Mouse (Mus musculus): ENCODE data around the gene Itgb6.

Gene Itgb6

GRCm38 (mm10) chr2:60614758-60615157 lies 107.7 kb downstream of the Itgb6 start:
- DNase-seq (ENCODE audit: low spot score): no peak

- DNase-seq (ENCODE audit: low spot score): no peak
Measured at GRCm38 (mm10) chr2:60613857-60614228, 108.6 kb downstream of the Itgb6 start.

DNA sequence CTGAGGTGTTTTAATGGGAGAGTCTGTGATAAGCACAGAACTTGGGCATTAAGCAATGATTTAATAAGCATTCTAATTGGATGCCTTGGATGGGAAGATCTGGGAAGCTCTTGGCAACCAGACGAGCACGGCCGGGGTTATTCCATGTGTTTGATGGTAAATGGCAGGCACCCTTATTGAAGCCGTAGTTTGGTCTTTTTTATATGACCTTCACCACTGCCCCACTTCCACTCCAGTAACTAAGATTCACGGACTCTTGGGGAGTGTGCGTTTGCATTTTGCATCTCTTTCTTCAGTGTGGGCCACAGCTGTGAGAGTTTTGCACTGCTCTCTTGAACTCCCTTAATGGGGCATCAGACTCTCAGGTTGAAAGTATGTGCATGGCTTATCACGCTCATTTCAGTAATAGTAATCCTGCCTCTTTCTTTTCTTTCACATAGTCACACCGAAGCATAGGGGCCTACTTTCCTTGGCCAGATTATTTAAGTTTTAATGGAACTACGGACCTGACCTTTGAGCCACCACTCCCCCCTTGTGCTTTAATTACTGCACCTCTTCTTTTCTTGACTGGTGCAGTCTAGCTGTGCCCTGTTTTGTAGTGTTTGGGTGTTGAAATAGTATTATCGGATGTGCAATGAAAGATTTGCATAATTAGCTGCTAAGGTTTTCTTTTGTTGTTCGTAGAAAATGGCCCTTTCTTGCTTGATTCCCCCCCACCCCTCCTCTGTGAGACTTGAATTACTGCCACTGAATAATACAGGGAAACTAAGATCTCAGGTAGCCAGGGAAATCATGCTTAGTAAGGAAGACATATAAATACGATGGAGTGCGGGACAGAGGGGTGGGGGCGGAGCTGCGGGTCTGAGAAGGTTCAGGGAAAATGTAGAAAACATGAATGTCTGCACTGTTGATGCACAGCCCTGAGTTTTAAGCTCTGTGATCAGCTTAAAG lies 109.3 kb downstream of the Itgb6 start:
- no peak for DNase-seq (ENCODE audit: low spot score)

DNA sequence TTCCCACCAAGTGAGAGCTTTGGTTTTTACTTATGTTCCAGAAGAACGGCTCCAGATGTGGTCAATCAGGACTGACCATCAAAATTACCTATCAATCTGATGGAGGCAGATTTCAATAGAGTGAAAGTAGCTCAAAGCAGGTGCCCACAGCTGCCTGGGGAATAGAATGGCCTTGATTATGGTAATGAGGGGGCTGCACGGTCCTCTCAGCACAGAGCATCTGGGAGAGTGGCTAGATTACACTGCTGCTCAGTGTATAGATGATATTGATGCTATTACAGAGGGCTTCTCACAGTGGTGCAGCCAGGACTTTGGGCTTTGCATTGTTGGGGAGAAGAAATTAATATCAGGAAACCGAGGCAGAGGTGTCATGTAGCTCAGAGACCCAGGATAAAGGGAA lies 110.8 kb downstream of the Itgb6 start:
- DNase-seq (ENCODE audit: low spot score): no peak

- no peak for DNase-seq (ENCODE audit: low spot score)
Measured at GRCm38 (mm10) chr2:60609436-60610199, 112.8 kb downstream of the Itgb6 start.

GRCm38 (mm10) chr2:60607980-60608379 lies 114.5 kb downstream of the Itgb6 start:
- DNase-seq (ENCODE audit: low spot score): no peak

DNA sequence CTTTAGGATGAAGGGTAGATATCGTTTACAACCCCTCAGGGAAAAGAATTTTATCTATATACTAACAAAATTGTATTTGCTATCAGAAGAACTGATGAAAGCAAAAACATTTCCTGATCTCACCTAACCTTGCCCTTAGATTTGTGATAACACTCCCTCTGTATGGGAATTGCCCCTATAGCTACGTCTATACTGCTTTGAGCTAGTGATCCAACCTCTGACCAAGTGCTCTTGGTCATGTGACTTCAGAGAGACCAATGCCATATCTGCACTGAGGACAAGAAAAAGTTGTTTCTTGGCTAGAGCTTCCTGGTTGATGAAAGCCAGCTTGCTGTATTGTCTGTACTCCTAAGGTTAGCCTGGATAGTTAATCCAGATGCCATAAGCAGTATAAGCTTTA lies 121.1 kb downstream of the Itgb6 start:
- no peak for DNase-seq (ENCODE audit: low spot score)

GRCm38 (mm10) chr2:60600863-60601262 lies 121.6 kb downstream of the Itgb6 start:
- no peak for DNase-seq (ENCODE audit: low spot score)

DNA sequence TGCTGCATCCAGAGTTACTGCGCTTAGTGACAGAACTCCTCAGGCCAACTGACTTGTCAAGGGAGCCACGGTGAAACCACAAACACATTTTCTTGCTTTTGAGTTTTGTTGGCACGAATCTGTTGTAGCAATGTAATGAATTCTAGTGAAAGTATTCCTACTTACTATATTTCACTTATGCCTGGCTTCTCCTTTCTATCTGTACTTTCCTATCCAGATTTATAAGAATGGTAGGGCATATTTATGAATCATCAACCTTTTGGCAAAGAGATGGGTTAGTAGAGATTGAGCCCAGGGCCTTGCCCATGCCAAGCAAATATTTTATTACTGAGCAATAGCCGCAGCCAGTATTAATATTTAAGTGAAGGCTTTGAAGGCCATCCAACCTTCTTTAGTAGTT lies 139.0 kb downstream of the Itgb6 start:
- no peak for DNase-seq (ENCODE audit: low spot score)

GRCm38 (mm10) chr2:60554561-60554960 lies 167.9 kb downstream of the Itgb6 start:
- DNase-seq (ENCODE audit: low spot score): no peak

GRCm38 (mm10) chr2:60552902-60553682 lies 169.4 kb downstream of the Itgb6 start, which contains the start of gene Pla2r1:
TSS of gene Pla2r1 (minus strand) at chr2:60553308.
- DNase-seq (ENCODE audit: low spot score): no peak

DNA sequence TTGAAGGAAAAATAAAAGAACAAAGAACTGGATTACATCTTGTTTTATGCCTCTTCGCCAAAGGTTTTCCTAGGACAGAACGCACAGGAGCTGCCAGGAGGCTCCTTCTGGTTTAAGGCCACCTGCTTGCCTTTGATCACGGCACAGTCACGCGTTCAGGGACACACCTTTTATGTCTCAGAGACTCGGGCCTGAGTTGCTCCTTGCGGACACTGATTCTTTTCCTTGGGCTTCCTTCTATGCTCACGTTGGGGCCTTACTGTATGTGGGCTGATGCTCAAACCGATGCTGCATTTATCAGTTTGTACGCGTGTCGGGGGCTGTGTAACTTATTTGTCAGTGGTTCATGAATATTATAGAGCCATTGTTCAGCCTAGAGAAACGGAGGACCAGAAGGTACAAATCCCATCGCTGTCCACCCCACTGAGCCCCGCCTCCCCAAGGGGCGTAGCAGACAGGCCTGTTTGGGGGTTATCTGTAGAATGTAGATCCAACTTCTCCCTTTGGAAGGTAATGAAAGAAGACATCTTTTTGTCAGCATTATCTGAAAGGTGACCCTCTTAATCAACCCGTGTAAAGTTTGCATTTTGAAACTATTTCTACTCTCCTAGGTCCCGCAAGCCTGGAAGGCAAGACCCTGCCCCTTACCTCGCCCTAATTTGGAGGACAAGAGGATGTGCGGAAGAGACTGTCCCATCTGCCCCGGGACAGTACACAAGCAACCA lies 170.1 kb downstream of the Itgb6 start:
- DNase-seq (ENCODE audit: low spot score): no peak

GRCm38 (mm10) chr2:60551673-60552072 lies 170.8 kb downstream of the Itgb6 start:
- DNase-seq (ENCODE audit: low spot score): no peak

- no peak for DNase-seq (ENCODE audit: low spot score)
Measured at GRCm38 (mm10) chr2:60550521-60550920, 171.9 kb downstream of the Itgb6 start.

DNA sequence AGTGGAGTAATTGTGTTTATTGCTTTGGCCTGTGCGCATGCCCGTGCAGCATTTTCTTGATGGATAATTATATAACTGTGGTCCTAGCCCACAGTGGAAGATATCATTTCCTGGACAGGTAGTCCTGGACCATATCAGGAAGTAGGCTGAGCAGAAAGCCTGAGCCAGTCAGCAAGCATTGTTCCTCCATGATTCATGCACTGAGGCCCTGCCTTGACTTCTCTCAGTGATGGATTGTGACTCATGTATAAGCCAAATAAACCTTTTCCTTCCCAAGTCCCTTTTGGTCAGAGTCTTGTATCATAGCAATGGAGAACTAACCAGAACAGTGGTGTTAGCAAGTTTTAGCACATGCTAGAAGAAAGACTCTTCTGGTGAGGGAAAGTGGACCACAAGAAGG lies 172.6 kb downstream of the Itgb6 start:
- no peak for DNase-seq (ENCODE audit: low spot score)
